Mouse (Mus musculus) olfactory bulb, adult 2 months (tissue): ENCODE measurements around the gene Exosc9.

Experiments
- CTCF ChIP-seq: fragments of 200-500 bp; IDR thresholded peaks from 2 replicates; pipeline ENCODE4 v1.5.1; 2012; ENCODE audit warnings: low read depth, mild to moderate bottlenecking, low read length, moderate library complexity; ENCODE audit not compliant: insufficient read depth
- POLR2A ChIP-seq: fragments of 200-500 bp; IDR thresholded peaks from 2 replicates; pipeline ENCODE4 v1.6.1; 2012; ENCODE audit warnings: mild to moderate bottlenecking, low read depth, low read length, moderate library complexity; ENCODE audit not compliant: insufficient read depth

GRCm38 (mm10) chr3:36541399-36541798, 11.0 kb upstream of the Exosc9 start:
- TF ChIP-seq POLR2A (no peak), CTCF (no peak)
